25 mouse cellular contexts compared by ENCODE assay signal in genomic region chr3:58985816-58986215, GRCm38 (mm10). TPM values are rescaled to one million over a fixed set of nuclear protein-coding genes. Genes with fewer than 3 reads are reported as not detected.
DNase-seq lines count a peak whose midpoint lies in the region; ATAC-seq and TF ChIP-seq lines count a peak whose summit lies in the region.
"Had no signal": no experiment of that assay in that cellular context is flagged by ENCODE, and none has a peak within 500 bp of the region (broad histone marks: within the 10 kb centered on the region; RNA-seq: fewer than 3 reads in every experiment).

No protein-coding gene starts in this region.

- no peaks in the 10 kb centered on the region for H3K79me2 ChIP-seq in liver, adult 2 months (ENCODE audit: control insufficient read depth, insufficient read depth, low read length)

- no peaks in the 10 kb centered on the region for H3K36me3 ChIP-seq in embryonic facial prominence, embryonic 14.5 days (ENCODE audit: control insufficient read depth, insufficient read depth, low read length)
- H3K36me3 ChIP-seq in embryonic facial prominence, embryonic 10.5 days (replicated peaks) = no peaks in the 10 kb centered on the region
- no peaks in the 10 kb centered on the region for H3K36me3 ChIP-seq in liver, adult 2 months (ENCODE audit: control insufficient read depth, insufficient read depth, low read length)
- no peaks in the 10 kb centered on the region for H3K36me3 ChIP-seq in liver, embryonic 11.5 days (ENCODE audit: control insufficient read depth, insufficient read depth, low read length)
- H3K36me3 ChIP-seq in embryonic facial prominence, embryonic 15.5 days = no peaks in the 10 kb centered on the region
- H3K36me3 ChIP-seq: embryonic facial prominence, embryonic 13.5 days; forebrain, embryonic 10.5 days; forebrain, embryonic 12.5 days; G1E had no signal

- ATAC-seq in embryonic facial prominence, embryonic 14.5 days (ENCODE audit: low read depth) = peak; percentile 39; the same call in 1 of the 2 replicates
- ATAC-seq in liver, embryonic 11.5 days (replicated peaks; ENCODE audit: low FRiP score) = no peak
- ATAC-seq in embryonic facial prominence, embryonic 15.5 days (ENCODE audit: insufficient number of reproducible peaks, low FRiP score, low TSS enrichment, low read depth) = peak; percentile 64
- ATAC-seq: activated CD4-positive, CD25-positive, alpha-beta regulatory T cell, adult 4 months; CD4-positive, CD25-positive, alpha-beta regulatory T cell, adult 4 months; forebrain, embryonic 14.5 days; forebrain, embryonic 16.5 days had no signal

- no peak overlapping the region for H3K4me2 ChIP-seq in embryonic facial prominence, embryonic 14.5 days (ENCODE audit: low read depth, low read length)
- no peak overlapping the region for H3K4me2 ChIP-seq in liver, embryonic 11.5 days
- H3K4me2 ChIP-seq in embryonic facial prominence, embryonic 15.5 days (replicated peaks) = no peak overlapping the region
- H3K4me2 ChIP-seq: embryonic facial prominence, embryonic 13.5 days; forebrain, embryonic 12.5 days had no signal

- TF ChIP-seq CTCF in liver, adult 2 months (IDR thresholded peaks at IDR 0.05; ENCODE audit: low read depth, low read length) = no peak

- 0 out of 2 replicates have a peak, but pooled peaks cover 5% of the 10 kb centered on the region for H3K27me3 ChIP-seq in embryonic facial prominence, embryonic 14.5 days (replicated peaks; ENCODE audit: control insufficient read depth, insufficient read depth, low read length)
- H3K27me3 ChIP-seq in embryonic facial prominence, embryonic 10.5 days (replicated peaks; ENCODE audit: low read depth, poor library complexity, severe bottlenecking) = peaks cover 18% of the 10 kb centered on the region
- no peaks in the 10 kb centered on the region for H3K27me3 ChIP-seq in liver, adult 2 months (ENCODE audit: control insufficient read depth, insufficient read depth, low read length)
- no peaks in the 10 kb centered on the region for H3K27me3 ChIP-seq in liver, embryonic 11.5 days (replicated peaks; ENCODE audit: control insufficient read depth, insufficient read depth, low read length)
- no peaks in the 10 kb centered on the region for H3K27me3 ChIP-seq in embryonic facial prominence, embryonic 15.5 days
- H3K27me3 ChIP-seq: CH12.LX; forebrain, embryonic 12.5 days; Patski had no signal

- peak; percentile 32 for DNase-seq in embryonic facial prominence, embryonic 14.5 days (ENCODE audit: low spot score)
- no peak for DNase-seq in embryonic facial prominence, embryonic 10.5 days (ENCODE audit: low spot score)
- DNase-seq in liver, adult 2 months (ENCODE audit: extremely low read depth, low read depth, low spot score) = peak; percentile 56
- DNase-seq in liver, embryonic 11.5 days (ENCODE audit: low spot score) = no peak
- DNase-seq: adrenal gland, adult 8-10 months; adrenal gland, postnatal 14 days; adrenal gland, postnatal 36 days; B cell, adult 2 months; cerebellum, adult 11-12 months; cerebellum, adult 2 months; cerebellum, adult 9-10 months; cerebellum, postnatal 10 days; cerebellum, postnatal 25 days had no signal

- H3K4me3 ChIP-seq in embryonic facial prominence, embryonic 14.5 days (ENCODE audit: low read depth, low read length) = no peak overlapping the region
- no peak overlapping the region for H3K4me3 ChIP-seq in embryonic facial prominence, embryonic 10.5 days
- no peak overlapping the region for H3K4me3 ChIP-seq in liver, adult 2 months (ENCODE audit: insufficient read depth, low read depth, low read length)
- no peak overlapping the region for H3K4me3 ChIP-seq in liver, embryonic 11.5 days (ENCODE audit: low read depth, low read length)
- no peak overlapping the region for H3K4me3 ChIP-seq in embryonic facial prominence, embryonic 15.5 days (replicated peaks)
- H3K4me3 ChIP-seq: embryonic facial prominence, embryonic 13.5 days; erythroblast, embryonic 14.5 days; forebrain, embryonic 10.5 days; forebrain, embryonic 12.5 days had no signal

- 44% methylated on average over 4 of the region's 4 CpGs for WGBS in embryonic facial prominence, embryonic 14.5 days
- WGBS in embryonic facial prominence, embryonic 10.5 days = 65% methylated on average over 4 of the region's 4 CpGs
- WGBS in liver, adult 2 months = 29% methylated on average over 4 of the region's 4 CpGs
- 42% methylated on average over 4 of the region's 4 CpGs for WGBS in liver, embryonic 11.5 days
- WGBS in embryonic facial prominence, embryonic 15.5 days = 38% methylated on average over 4 of the region's 4 CpGs

- no peak for TF ChIP-seq POLR2A in liver, adult 2 months (IDR thresholded peaks at IDR 0.05; ENCODE audit: extremely low read depth, insufficient read depth, low read length)

- H3K9me3 ChIP-seq in embryonic facial prominence, embryonic 14.5 days (ENCODE audit: control insufficient read depth, low read length) = no peaks in the 10 kb centered on the region
- no peaks in the 10 kb centered on the region for H3K9me3 ChIP-seq in embryonic facial prominence, embryonic 10.5 days
- H3K9me3 ChIP-seq in liver, embryonic 11.5 days (ENCODE audit: control insufficient read depth, low read length) = no peaks in the 10 kb centered on the region
- no peaks in the 10 kb centered on the region for H3K9me3 ChIP-seq in embryonic facial prominence, embryonic 15.5 days (replicated peaks)
- H3K9me3 ChIP-seq: embryonic facial prominence, embryonic 13.5 days; forebrain, embryonic 10.5 days; forebrain, embryonic 12.5 days; G1E had no signal

- no peak overlapping the region for H3K27ac ChIP-seq in embryonic facial prominence, embryonic 14.5 days (replicated peaks; ENCODE audit: low read depth, low read length)
- H3K27ac ChIP-seq in embryonic facial prominence, embryonic 10.5 days (replicated peaks) = no peak overlapping the region
- H3K27ac ChIP-seq in liver, adult 2 months (replicated peaks; ENCODE audit: insufficient read depth, low read depth, low read length) = no peak overlapping the region
- H3K27ac ChIP-seq in liver, embryonic 11.5 days (ENCODE audit: low read depth, low read length) = no peak overlapping the region
- H3K27ac ChIP-seq in embryonic facial prominence, embryonic 15.5 days (replicated peaks) = no peak overlapping the region
- H3K27ac ChIP-seq: embryonic facial prominence, embryonic 13.5 days; forebrain, embryonic 10.5 days; forebrain, embryonic 12.5 days had no signal

- no peaks in the 10 kb centered on the region for H3K4me1 ChIP-seq in embryonic facial prominence, embryonic 14.5 days (ENCODE audit: control insufficient read depth, insufficient read depth, low read length)
- peaks cover 9% of the 10 kb centered on the region for H3K4me1 ChIP-seq in embryonic facial prominence, embryonic 10.5 days
- peaks cover 5% of the 10 kb centered on the region for H3K4me1 ChIP-seq in liver, adult 2 months (ENCODE audit: control insufficient read depth, insufficient read depth, low read length)
- H3K4me1 ChIP-seq in liver, embryonic 11.5 days (replicated peaks; ENCODE audit: control insufficient read depth, insufficient read depth, low read length) = peaks cover 4% of the 10 kb centered on the region
- H3K4me1 ChIP-seq in embryonic facial prominence, embryonic 15.5 days = peaks cover 4% of the 10 kb centered on the region; the same call in 1 of the 2 replicates

- H3K9ac ChIP-seq in embryonic facial prominence, embryonic 14.5 days (ENCODE audit: low read depth, low read length) = no peak overlapping the region
- H3K9ac ChIP-seq in liver, adult 2 months (ENCODE audit: low read depth, low read length) = no peak overlapping the region
- no peak overlapping the region for H3K9ac ChIP-seq in liver, embryonic 11.5 days (ENCODE audit: low read depth, low read length)
- no peak overlapping the region for H3K9ac ChIP-seq in embryonic facial prominence, embryonic 15.5 days
- H3K9ac ChIP-seq: embryonic facial prominence, embryonic 13.5 days; forebrain, embryonic 12.5 days had no signal

RNA-seq across cellular contexts. Expression of gene Med12l, which starts 19.8 kb away (rescaled TPM):
- polyA plus RNA-seq in embryonic facial prominence, embryonic 14.5 days (2014; fragmentation: Nextera tagmentation; extraction: Ambion mirVana) = 3.3 and 3.4 TPM in 2 replicates
- 2.0 and 2.6 TPM in 2 replicates for polyA plus RNA-seq in embryonic facial prominence, embryonic 10.5 days (2016; fragmentation: Nextera tagmentation; extraction: Ambion mirVana)
- 1.4 and 1.5 TPM in 2 replicates for total RNA-seq in liver, adult 2 months (2014; rRNA removed)
- 0.87 and 1.4 TPM in 2 replicates for polyA plus RNA-seq in liver, adult 2 months (2012; rRNA removed)
- 3.6 TPM in 2 replicates for polyA plus RNA-seq in liver, embryonic 11.5 days (2014; fragmentation: Nextera tagmentation; extraction: Ambion mirVana)
- 3.0 and 3.1 TPM in 2 replicates for polyA plus RNA-seq in embryonic facial prominence, embryonic 15.5 days (2015; fragmentation: Nextera tagmentation; extraction: Ambion mirVana)
- polyA plus RNA-seq: erythroblast, embryonic 14.5 days; G1E had no signal

Comparison
In these comparisons a context has a peak if more than half of its experiments do, and no peak if none do; other contexts are left out.
1. DNase-seq: peak in embryonic facial prominence, embryonic 14.5 days (single experiment) and liver, adult 2 months (single experiment); none in embryonic facial prominence, embryonic 10.5 days (single experiment) and liver, embryonic 11.5 days (single experiment).